Mouse (Mus musculus) heart, postnatal 0 days (tissue): ENCODE results near the gene Zfhx3. TPM values are rescaled to one million over a fixed set of nuclear protein-coding genes. Genes with fewer than 3 reads are reported as not detected.
A peak's percentile ranks its signal among the peaks of the same experiment; 100 is the strongest.

Experiments
- ATAC-seq: fragments of 200-750 bp; cut with Nextera tagmentation; 2 replicates; pipeline ENCODE4 v1.8.0; 2017; ENCODE audit warnings: low read depth, moderate number of reproducible peaks, moderate library complexity; ENCODE audit not compliant: insufficient read depth
- DNase-seq: peaks from one replicate; pipeline ENCODE4 v3.0.0-alpha.2; 2016; ENCODE audit warnings: low spot score
- H3K27ac ChIP-seq: fragments of 300-500 bp; sonication (generic); 2 replicates; pipeline ENCODE4 v1.5.1; 2014; ENCODE audit warnings: low read depth, mild to moderate bottlenecking
- H3K27me3 ChIP-seq: fragments of 300-500 bp; sonication (generic); 2 replicates; pipeline ENCODE4 v1.6.1; 2014; ENCODE audit warnings: low read length, mixed read lengths; ENCODE audit not compliant: control insufficient read depth, insufficient read depth
- H3K36me3 ChIP-seq: fragments of 300-500 bp; sonication (generic); replicated peaks from 2 replicates; pipeline ENCODE4 v1.6.1; 2014; ENCODE audit warnings: low read length, mixed read lengths; ENCODE audit not compliant: control insufficient read depth, insufficient read depth
- H3K4me1 ChIP-seq: fragments of 300-500 bp; sonication (generic); 2 replicates; pipeline ENCODE4 v1.6.1; 2014; ENCODE audit warnings: antibody characterized with exemption; ENCODE audit not compliant: control insufficient read depth, insufficient read depth
- H3K4me2 ChIP-seq: fragments of 300-500 bp; sonication (generic); 2 replicates; pipeline ENCODE4 v1.6.1; 2014; ENCODE audit warnings: low read depth, mild to moderate bottlenecking, low read length, moderate library complexity
- H3K4me3 ChIP-seq: fragments of 300-500 bp; sonication (generic); 2 replicates; pipeline ENCODE4 v1.5.1; 2014; ENCODE audit warnings: low read depth, low read length
- H3K9ac ChIP-seq: fragments of 300-500 bp; sonication (generic); replicated peaks from 2 replicates; pipeline ENCODE4 v1.6.1; 2014; ENCODE audit warnings: low read depth, low read length, mixed read lengths
- H3K9me3 ChIP-seq: fragments of 300-500 bp; sonication (generic); replicated peaks from 2 replicates; pipeline ENCODE4 v1.6.1; 2016; ENCODE audit warnings: low read length; ENCODE audit not compliant: control insufficient read depth
- CTCF ChIP-seq: IDR thresholded peaks from 2 replicates; pipeline ENCODE4 v1.5.1; 2016; ENCODE audit warnings: antibody characterized with exemption, control low read depth, low read depth
- EP300 ChIP-seq: IDR thresholded peaks from 2 replicates; pipeline ENCODE4 v1.6.1; 2016; ENCODE audit warnings: antibody characterized with exemption, low read depth
- WGBS: fragments of 180-500 bp; shearing (Covaris S2); extraction: QIAGEN DNeasy Blood & Tissue Kit; methylation state at CpG from one replicate; pipeline ENCODE4 v1.1.7; 2014; 5-methylcytosine and 5-hydroxymethylcytosine counted together
- polyA plus RNA-seq: library from polyadenylated mRNA; unstranded; fragments of >200 nt; fragmentation: Nextera tagmentation; extraction: Ambion mirVana; gene quantifications from 2 replicates; pipeline ENCODE4 v1.2.1, GENCODE M21; 2015
- total RNA-seq: library from RNA; depleted of rRNA; stranded (reverse); fragments of >200 nt; gene quantifications from 2 replicates; pipeline ENCODE4 v1.2.3, GENCODE M21; 2014; ENCODE audit warnings: low replicate concordance

Zfhx3 gene
- total and polyA plus RNA-seq, 2 experiments from 2014 or later: 2.0 to 2.5 TPM

- TF ChIP-seq EP300 (no peak), CTCF (no peak)
- WGBS: 50% methylated on average over 7 of the region's 7 CpGs
- no peaks in the 10 kb centered on the region for H3K36me3 ChIP-seq
- no peaks in the 10 kb centered on the region for H3K27me3 ChIP-seq
- peaks cover 34% of the 10 kb centered on the region for H3K4me1 ChIP-seq
- DNase-seq (no peak), ATAC-seq (no peak)
- peak overlapping the region; percentile 69 for H3K27ac ChIP-seq
- H3K9me3 ChIP-seq: no peaks in the 10 kb centered on the region
- no peak overlapping the region for H3K9ac ChIP-seq
- H3K4me3 ChIP-seq: no peak overlapping the region
- no peak overlapping the region for H3K4me2 ChIP-seq
Measured at GRCm38 (mm10) chr8:108897347-108898100, 955.1 kb downstream of the Zfhx3 start.

- 77% methylated on average over 14 of the region's 14 CpGs for WGBS
- no peaks in the 10 kb centered on the region for H3K27me3 ChIP-seq
- H3K9ac ChIP-seq: no peak overlapping the region
- H3K9me3 ChIP-seq: no peaks in the 10 kb centered on the region
- no peak overlapping the region for H3K4me3 ChIP-seq
- TF ChIP-seq EP300 (no peak), CTCF (no peak)
- H3K36me3 ChIP-seq: no peaks in the 10 kb centered on the region
- no peak for ATAC-seq
- no peak overlapping the region for H3K27ac ChIP-seq
- no peak for DNase-seq
- H3K4me1 ChIP-seq: peaks cover 29% of the 10 kb centered on the region
- no peak overlapping the region for H3K4me2 ChIP-seq
Measured at GRCm38 (mm10) chr8:108899251-108899771, 956.9 kb downstream of the Zfhx3 start.

- no peak overlapping the region for H3K9ac ChIP-seq
- no peak overlapping the region for H3K4me3 ChIP-seq
- ATAC-seq (no peak), DNase-seq (no peak)
- H3K4me2 ChIP-seq: peak overlapping the region; percentile 17; the same call in 1 of the 2 replicates
- TF ChIP-seq CTCF (no peak), EP300 (no peak)
- peaks cover 22% of the 10 kb centered on the region; the same call in 1 of the 2 replicates for H3K4me1 ChIP-seq
- 36% methylated on average over 10 of the region's 10 CpGs for WGBS
- no peaks in the 10 kb centered on the region for H3K36me3 ChIP-seq
- H3K27me3 ChIP-seq: no peaks in the 10 kb centered on the region
- H3K9me3 ChIP-seq: no peaks in the 10 kb centered on the region
- H3K27ac ChIP-seq: peak overlapping the region; percentile 53
Measured at GRCm38 (mm10) chr8:108900541-108900940, 958.1 kb downstream of the Zfhx3 start.

- Histone ChIP-seq H3K27ac (0 out of 2 replicates have a peak overlapping the region, but pooled peaks have one; percentile 53), H3K9ac (no peak overlapping the region)
Measured at GRCm38 (mm10) chr8:108901208-108901607, 958.8 kb downstream of the Zfhx3 start.

GRCm38 (mm10) chr8:108903550-108903949 is 961.1 kb downstream of the Zfhx3 start:
- peaks cover 13% of the 10 kb centered on the region; the same call in 1 of the 2 replicates for H3K4me1 ChIP-seq
- no peak overlapping the region for H3K9ac ChIP-seq
- H3K9me3 ChIP-seq: no peaks in the 10 kb centered on the region
- 85% methylated on average over 15 of the region's 15 CpGs for WGBS
- TF ChIP-seq CTCF (no peak), EP300 (no peak)
- DNase-seq (no peak), ATAC-seq (no peak)
- no peak overlapping the region for H3K4me2 ChIP-seq
- H3K4me3 ChIP-seq: no peak overlapping the region
- H3K27ac ChIP-seq: no peak overlapping the region
- no peaks in the 10 kb centered on the region for H3K36me3 ChIP-seq
- no peaks in the 10 kb centered on the region for H3K27me3 ChIP-seq

More at GRCm38 (mm10) chr8:108901208-108901607, 958.8 kb downstream of the Zfhx3 start:
- H3K9me3 ChIP-seq: no peaks in the 10 kb centered on the region
- peak; percentile 56 for DNase-seq
- no peak for TF ChIP-seq EP300
- no peak for TF ChIP-seq CTCF
- H3K4me2 ChIP-seq: peak overlapping the region; percentile 23
- no peak for ATAC-seq
- no peaks in the 10 kb centered on the region for H3K27me3 ChIP-seq
- no peaks in the 10 kb centered on the region for H3K36me3 ChIP-seq
- 34% methylated on average over 14 of the region's 14 CpGs for WGBS
- no peak overlapping the region for H3K4me3 ChIP-seq
- peaks cover 18% of the 10 kb centered on the region; the same call in 1 of the 2 replicates for H3K4me1 ChIP-seq
